In genomic region chr14:62173835-62174530, GRCm38 (mm10) we compare ENCODE assay signal across 8 mouse cellular contexts.
DNase-seq lines count a peak whose midpoint lies in the region; ATAC-seq and TF ChIP-seq lines count a peak whose summit lies in the region.

No protein-coding gene starts in this region.

- H3K4me1 ChIP-seq in forebrain, embryonic 15.5 days, result peaks cover 33% of the 10 kb centered on the region
- peaks cover 29% of the 10 kb centered on the region for H3K4me1 ChIP-seq in forebrain, embryonic 12.5 days
- H3K4me1 ChIP-seq in heart, embryonic 13.5 days, result peaks cover 61% of the 10 kb centered on the region
- no peaks in the 10 kb centered on the region for H3K4me1 ChIP-seq in liver, postnatal 0 days (ENCODE audit: insufficient read depth)

- peak; percentile 66 for ATAC-seq in forebrain, embryonic 15.5 days (replicated peaks)
- ATAC-seq in forebrain, embryonic 12.5 days (ENCODE audit: low FRiP score), result no peak
- no peak for ATAC-seq in heart, embryonic 13.5 days (ENCODE audit: extremely low read depth, insufficient number of reproducible peaks, low FRiP score, low TSS enrichment)
- no peak for ATAC-seq in liver, postnatal 0 days

- peak overlapping the region; percentile 21 for H3K4me2 ChIP-seq in forebrain, embryonic 15.5 days (replicated peaks)
- H3K4me2 ChIP-seq in forebrain, embryonic 12.5 days, result no peak overlapping the region
- H3K4me2 ChIP-seq in heart, embryonic 13.5 days, result peak overlapping the region; percentile 16
- no peak overlapping the region for H3K4me2 ChIP-seq in liver, postnatal 0 days (ENCODE audit: low read depth, low read length)

- no peak for TF ChIP-seq CTCF in liver, postnatal 0 days (IDR thresholded peaks at IDR 0.05; ENCODE audit: low read depth)

- WGBS in forebrain, embryonic 15.5 days, result 22% methylated on average over 16 of the region's 16 CpGs
- WGBS in forebrain, embryonic 12.5 days, result 62% methylated on average over 16 of the region's 16 CpGs
- 44% methylated on average over 16 of the region's 16 CpGs for WGBS in heart, embryonic 13.5 days
- WGBS in liver, postnatal 0 days (ENCODE audit: insufficient replicate concordance), result 62% methylated on average over 16 of the region's 16 CpGs

- peak overlapping the region; percentile 20 for H3K27ac ChIP-seq in forebrain, embryonic 15.5 days (replicated peaks)
- H3K27ac ChIP-seq in forebrain, embryonic 12.5 days, result no peak overlapping the region
- H3K27ac ChIP-seq in heart, embryonic 13.5 days (replicated peaks), result peak overlapping the region; percentile 42
- no peak overlapping the region for H3K27ac ChIP-seq in liver, postnatal 0 days (ENCODE audit: low read depth)

- TF ChIP-seq EP300 in liver, postnatal 0 days (IDR thresholded peaks at IDR 0.05; ENCODE audit: low read depth), result no peak

- H3K9ac ChIP-seq in forebrain, embryonic 15.5 days (replicated peaks), result no peak overlapping the region
- no peak overlapping the region for H3K9ac ChIP-seq in forebrain, embryonic 12.5 days
- H3K9ac ChIP-seq in heart, embryonic 13.5 days, result no peak overlapping the region
- H3K9ac ChIP-seq in liver, postnatal 0 days (replicated peaks), result no peak overlapping the region

- no peaks in the 10 kb centered on the region for H3K27me3 ChIP-seq in forebrain, embryonic 15.5 days
- H3K27me3 ChIP-seq in forebrain, embryonic 12.5 days, result no peaks in the 10 kb centered on the region
- no peaks in the 10 kb centered on the region for H3K27me3 ChIP-seq in heart, embryonic 13.5 days (replicated peaks)
- H3K27me3 ChIP-seq in liver, postnatal 0 days (ENCODE audit: insufficient read depth, low read length), result no peaks in the 10 kb centered on the region

- no peak overlapping the region for H3K4me3 ChIP-seq in forebrain, embryonic 15.5 days
- no peak overlapping the region for H3K4me3 ChIP-seq in forebrain, embryonic 12.5 days (replicated peaks)
- H3K4me3 ChIP-seq in heart, embryonic 13.5 days, result no peak overlapping the region
- no peak overlapping the region for H3K4me3 ChIP-seq in liver, postnatal 0 days (ENCODE audit: low read depth, low read length)

- H3K9me3 ChIP-seq in forebrain, embryonic 15.5 days, result no peaks in the 10 kb centered on the region
- no peaks in the 10 kb centered on the region for H3K9me3 ChIP-seq in forebrain, embryonic 12.5 days
- no peaks in the 10 kb centered on the region for H3K9me3 ChIP-seq in heart, embryonic 13.5 days
- H3K9me3 ChIP-seq in liver, postnatal 0 days (ENCODE audit: low read length), result no peaks in the 10 kb centered on the region

- DNase-seq in cerebellum, adult 18-20 months, result peak; percentile 18 to 31
- DNase-seq in left cerebral cortex, adult 8-10 months (ENCODE audit: low spot score in 2 of 2), result peak; percentile 23 to 70
- DNase-seq in right cerebral cortex, postnatal 36 days (ENCODE audit: low spot score in 2 of 2), result peak; percentile 40 to 63
- DNase-seq in liver, postnatal 0 days, result no peak
- no peak for DNase-seq in kidney, postnatal 25 days

- H3K36me3 ChIP-seq in forebrain, embryonic 15.5 days, result no peaks in the 10 kb centered on the region
- no peaks in the 10 kb centered on the region for H3K36me3 ChIP-seq in forebrain, embryonic 12.5 days (replicated peaks)
- H3K36me3 ChIP-seq in heart, embryonic 13.5 days, result no peaks in the 10 kb centered on the region
- H3K36me3 ChIP-seq in liver, postnatal 0 days (replicated peaks; ENCODE audit: insufficient read depth, low read length), result no peaks in the 10 kb centered on the region

Comparison
In these comparisons a context has a peak if more than half of its experiments do, and no peak if none do; other contexts are left out.
1. H3K27ac ChIP-seq: peak in forebrain, embryonic 15.5 days (single experiment) and heart, embryonic 13.5 days (single experiment); none in forebrain, embryonic 12.5 days (single experiment) and liver, postnatal 0 days (single experiment).
2. H3K4me2 ChIP-seq: peak in forebrain, embryonic 15.5 days (single experiment) and heart, embryonic 13.5 days (single experiment); none in forebrain, embryonic 12.5 days (single experiment) and liver, postnatal 0 days (single experiment).
3. DNase-seq: peak in cerebellum, adult 18-20 months (2 of 2), left cerebral cortex, adult 8-10 months (2 of 2) and right cerebral cortex, postnatal 36 days (2 of 2); none in liver, postnatal 0 days (single experiment) and kidney, postnatal 25 days (0 of 2).